Mouse (Mus musculus) liver, adult 2 months (tissue): Measurements from ENCODE around the gene Gm28729. TPM values are rescaled to one million over a fixed set of nuclear protein-coding genes. Genes with fewer than 3 reads are reported as not detected.

Experiments used
- DNase-seq: peaks from one replicate; pipeline ENCODE4 v3.0.0-alpha.2; 2011; ENCODE audit warnings: low read depth, low spot score; ENCODE audit errors: extremely low read depth
- H3K27ac ChIP-seq: fragments of 200-500 bp; replicated peaks from 2 replicates; pipeline ENCODE4 v1.5.1; 2012; ENCODE audit warnings: low read depth, mild to moderate bottlenecking, control low read depth, inconsistent platforms, low read length; ENCODE audit not compliant: insufficient read depth
- H3K27me3 ChIP-seq: fragments of 200-500 bp; 2 replicates; pipeline ENCODE4 v1.6.1; 2012; ENCODE audit warnings: mild to moderate bottlenecking, moderate library complexity, low read length, inconsistent platforms; ENCODE audit not compliant: control insufficient read depth, insufficient read depth
- H3K36me3 ChIP-seq: fragments of 200-500 bp; 2 replicates; pipeline ENCODE4 v1.6.1; 2012; ENCODE audit warnings: low read length, inconsistent platforms; ENCODE audit not compliant: control insufficient read depth, insufficient read depth
- H3K4me1 ChIP-seq: fragments of 200-500 bp; 2 replicates; pipeline ENCODE4 v1.6.1; 2011; ENCODE audit warnings: low read length; ENCODE audit not compliant: control insufficient read depth, insufficient read depth
- H3K4me3 ChIP-seq: fragments of 200-500 bp; 2 replicates; pipeline ENCODE4 v1.5.1; 2011; ENCODE audit warnings: low read depth, mild to moderate bottlenecking, control low read depth, low read length, moderate library complexity; ENCODE audit not compliant: insufficient read depth
- H3K79me2 ChIP-seq: fragments of 200-500 bp; 2 replicates; pipeline ENCODE4 v1.6.1; 2012; ENCODE audit warnings: inconsistent platforms, mild to moderate bottlenecking, low read length, moderate library complexity; ENCODE audit not compliant: control insufficient read depth, insufficient read depth
- H3K9ac ChIP-seq: fragments of 200-500 bp; 2 replicates; pipeline ENCODE4 v1.6.1; 2012; ENCODE audit warnings: low read depth, mild to moderate bottlenecking, control low read depth, inconsistent platforms, low read length
- CTCF ChIP-seq: fragments of 200-500 bp; IDR thresholded peaks from 2 replicates; pipeline ENCODE4 v1.5.1; 2011; ENCODE audit warnings: low read depth, low read length, control low read depth
- POLR2A ChIP-seq: fragments of 200-500 bp; IDR thresholded peaks from 2 replicates; pipeline ENCODE4 v1.6.1; 2011; ENCODE audit warnings: low read length, control low read depth; ENCODE audit not compliant: insufficient read depth; ENCODE audit errors: extremely low read depth
- WGBS: fragments of 180-500 bp; shearing (Covaris S2); methylation state at CpG from one replicate; pipeline ENCODE4 v1.1.7; 2018; 5-methylcytosine and 5-hydroxymethylcytosine counted together
- polyA plus RNA-seq: library from polyadenylated mRNA; depleted of rRNA; stranded (reverse); fragments of >200 nt; gene quantifications from 2 replicates; pipeline ENCODE4 v1.2.3, GENCODE M21; 2012
- total RNA-seq: library from RNA; depleted of rRNA; stranded (reverse); fragments of >200 nt; gene quantifications from 2 replicates; pipeline ENCODE4 v1.2.3, GENCODE M21; 2014

Gm28729 gene
- total and polyA plus RNA-seq, 2 experiments, result not detected

DNA sequence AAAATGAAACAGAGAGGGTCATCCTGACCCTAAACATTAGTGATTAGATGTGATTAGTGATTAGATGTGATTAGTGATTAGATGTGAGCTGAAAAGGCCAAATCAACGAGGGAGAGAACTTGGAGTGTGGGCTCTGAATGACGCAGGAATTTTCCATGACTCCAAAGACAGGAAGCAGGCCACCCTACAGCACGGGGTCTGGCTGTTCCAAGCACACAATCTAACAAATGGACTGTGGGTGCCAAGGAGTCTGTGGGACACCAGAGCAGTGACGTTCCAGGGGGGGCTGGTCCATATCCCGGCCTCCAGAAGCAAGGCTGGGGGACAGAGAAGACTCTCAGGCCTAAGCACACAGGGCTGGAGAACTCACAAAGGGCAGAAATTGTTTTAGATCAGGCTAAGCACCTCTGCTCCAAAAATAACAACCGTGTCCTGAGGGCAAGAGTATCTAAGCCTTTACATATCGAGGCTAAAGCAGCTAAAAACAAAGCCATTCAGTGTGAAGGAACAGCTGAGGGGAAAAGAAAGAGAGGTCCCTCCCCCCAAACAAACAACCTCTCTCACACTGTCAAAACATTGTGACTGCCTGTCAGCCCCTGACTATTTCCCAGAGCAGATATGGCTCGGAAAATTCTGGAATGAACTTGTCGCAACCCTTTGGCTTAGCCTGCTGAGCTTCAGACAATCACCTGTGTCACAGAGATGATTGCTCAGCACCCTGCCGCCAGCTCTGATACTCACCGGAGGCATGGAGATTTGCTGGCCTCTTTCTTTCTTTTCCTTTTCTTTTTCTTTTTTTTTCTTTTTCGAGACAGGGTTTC lies 74.0 kb downstream of the Gm28729 start:
- Histone ChIP-seq H3K4me3 (no peak overlapping the region), H3K27me3 (peaks cover 13% of the 10 kb centered on the region), H3K79me2 (no peaks in the 10 kb centered on the region), H3K4me1 (no peaks in the 10 kb centered on the region), H3K36me3 (no peaks in the 10 kb centered on the region), H3K27ac (no peak overlapping the region), H3K9ac (no peak overlapping the region)
- DNase-seq, result no peak
- TF ChIP-seq CTCF (no peak), POLR2A (no peak)
- 62% methylated on average over 12 of the region's 12 CpGs for WGBS

DNA sequence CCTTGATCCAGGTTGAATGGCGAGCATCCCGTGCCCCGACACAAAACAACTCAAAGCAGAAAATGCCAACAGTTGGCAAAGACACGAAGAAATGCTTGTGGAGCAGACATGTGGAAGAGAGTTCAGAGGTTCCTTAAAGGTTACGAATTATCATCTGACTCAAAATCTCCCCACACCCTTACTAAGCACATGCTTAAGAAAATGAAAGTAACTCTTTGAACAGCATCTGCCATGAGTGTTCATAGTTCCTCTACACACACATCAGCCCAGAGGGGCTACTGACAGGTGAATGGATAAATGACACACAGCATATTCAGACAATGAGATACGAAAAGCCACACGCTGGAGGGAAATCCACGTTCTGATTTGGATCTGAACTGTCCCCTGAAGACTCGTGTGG lies 75.5 kb downstream of the Gm28729 start:
- TF ChIP-seq POLR2A, result no peak
- TF ChIP-seq CTCF, result no peak
- peaks cover 8% of the 10 kb centered on the region; the same call in 1 of the 2 replicates for H3K27me3 ChIP-seq
- WGBS, result 82% methylated on average over 9 of the region's 9 CpGs
- no peak for DNase-seq
- no peak overlapping the region for H3K9ac ChIP-seq
- H3K36me3 ChIP-seq, result no peaks in the 10 kb centered on the region
- H3K4me3 ChIP-seq, result no peak overlapping the region
- H3K79me2 ChIP-seq, result no peaks in the 10 kb centered on the region
- H3K4me1 ChIP-seq, result no peaks in the 10 kb centered on the region
- H3K27ac ChIP-seq, result no peak overlapping the region

DNA sequence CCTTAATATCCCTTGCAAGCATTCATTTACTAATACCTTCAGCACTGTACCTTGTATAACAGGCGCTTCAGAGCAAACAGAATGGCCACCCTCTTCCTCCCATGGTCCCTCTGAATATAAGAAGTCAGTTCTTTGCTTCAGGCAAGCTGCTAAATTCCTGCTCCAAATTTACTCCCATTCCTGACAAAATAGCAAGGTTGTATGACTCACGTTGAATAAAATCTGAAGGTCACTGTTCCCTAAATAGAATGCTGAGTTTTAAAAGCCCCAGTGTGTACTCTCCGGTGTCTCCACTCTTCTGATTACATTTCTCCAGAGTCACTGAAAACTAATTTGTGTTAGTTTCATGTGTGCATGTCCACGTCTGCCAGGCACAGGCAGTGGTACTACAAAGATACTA lies 79.7 kb downstream of the Gm28729 start:
- no peaks in the 10 kb centered on the region for H3K36me3 ChIP-seq
- no peaks in the 10 kb centered on the region for H3K4me1 ChIP-seq
- H3K27ac ChIP-seq, result no peak overlapping the region
- no peak for TF ChIP-seq POLR2A
- no peak for TF ChIP-seq CTCF
- DNase-seq, result no peak
- 61% methylated on average over 4 of the region's 4 CpGs for WGBS
- H3K9ac ChIP-seq, result no peak overlapping the region
- H3K27me3 ChIP-seq, result peaks cover 15% of the 10 kb centered on the region; the same call in 1 of the 2 replicates
- H3K4me3 ChIP-seq, result no peak overlapping the region
- H3K79me2 ChIP-seq, result no peaks in the 10 kb centered on the region

- Histone ChIP-seq H3K79me2 (no peaks in the 10 kb centered on the region), H3K9ac (no peak overlapping the region), H3K36me3 (no peaks in the 10 kb centered on the region), H3K4me1 (no peaks in the 10 kb centered on the region), H3K27ac (no peak overlapping the region), H3K4me3 (no peak overlapping the region), H3K27me3 (peaks cover 15% of the 10 kb centered on the region; the same call in 1 of the 2 replicates)
- no peak for DNase-seq
- TF ChIP-seq CTCF (no peak), POLR2A (no peak)
- 25% methylated on average over 10 of the region's 10 CpGs for WGBS
These were observed 83.0 kb downstream of the Gm28729 start for GRCm38 (mm10) chr9:96442081-96442480.

GRCm38 (mm10) chr9:96438334-96438871 lies 86.7 kb downstream of the Gm28729 start:
- Histone ChIP-seq H3K4me1 (no peaks in the 10 kb centered on the region), H3K79me2 (no peaks in the 10 kb centered on the region), H3K27me3 (peaks cover 17% of the 10 kb centered on the region; the same call in 1 of the 2 replicates), H3K4me3 (no peak overlapping the region), H3K9ac (no peak overlapping the region), H3K36me3 (no peaks in the 10 kb centered on the region), H3K27ac (peak overlapping the region; percentile 45)
- WGBS, result 9% methylated on average over 8 of the region's 8 CpGs
- DNase-seq, result no peak
- no peak for TF ChIP-seq POLR2A
- TF ChIP-seq CTCF, result no peak

DNA sequence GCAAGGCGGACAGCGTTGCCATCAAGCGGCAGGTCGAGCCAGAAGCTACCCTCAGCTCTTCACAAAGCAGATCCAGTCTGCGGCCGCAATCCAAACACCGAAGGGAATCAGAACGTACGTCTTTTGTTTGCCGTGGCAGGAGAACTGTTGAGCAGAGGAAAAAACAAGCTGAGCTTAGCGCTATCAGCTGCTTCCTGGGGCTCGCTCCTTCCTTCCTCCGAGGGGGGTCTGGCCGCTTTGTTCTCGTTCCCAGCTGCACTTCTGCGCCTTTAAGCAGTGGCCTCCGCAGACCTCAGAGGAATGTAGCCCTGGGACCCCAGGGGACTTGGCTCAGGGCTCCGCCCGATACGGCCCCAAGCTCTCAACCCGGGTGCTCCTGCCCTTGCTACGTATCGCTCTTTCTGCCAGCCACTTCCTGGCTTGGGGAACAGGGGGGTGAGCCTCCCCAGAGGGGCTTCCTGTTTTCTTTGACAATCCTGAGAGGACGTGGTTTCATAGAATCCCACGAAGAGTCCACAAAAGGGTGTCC lies 87.2 kb downstream of the Gm28729 start:
- 5% methylated on average over 25 of the region's 25 CpGs for WGBS
- DNase-seq, result peak; percentile 20
- Histone ChIP-seq H3K4me3 (peak overlapping the region; percentile 40), H3K27ac (peak overlapping the region; percentile 45), H3K9ac (peak overlapping the region; percentile 20; the same call in 1 of the 2 replicates), H3K36me3 (no peaks in the 10 kb centered on the region), H3K27me3 (peaks cover 17% of the 10 kb centered on the region; the same call in 1 of the 2 replicates), H3K79me2 (no peaks in the 10 kb centered on the region), H3K4me1 (no peaks in the 10 kb centered on the region)
- TF ChIP-seq CTCF (0 out of 2 replicates have a peak, but pooled peaks have one; percentile 14), POLR2A (no peak)
